Mouse (Mus musculus) C2C12 (cell line): Measurements from ENCODE around the gene Mturn.

Experiments used
- CTCF ChIP-seq: IDR thresholded peaks from one replicate; pipeline ENCODE4 v1.5.1; 2011; ENCODE audit not compliant: control insufficient read depth, insufficient read depth, insufficient read length
- MYOG ChIP-seq: IDR thresholded peaks from one replicate; pipeline ENCODE4 v1.6.1; 2011; ENCODE audit not compliant: control insufficient read depth, insufficient read length; ENCODE audit errors: extremely low read depth

DNA sequence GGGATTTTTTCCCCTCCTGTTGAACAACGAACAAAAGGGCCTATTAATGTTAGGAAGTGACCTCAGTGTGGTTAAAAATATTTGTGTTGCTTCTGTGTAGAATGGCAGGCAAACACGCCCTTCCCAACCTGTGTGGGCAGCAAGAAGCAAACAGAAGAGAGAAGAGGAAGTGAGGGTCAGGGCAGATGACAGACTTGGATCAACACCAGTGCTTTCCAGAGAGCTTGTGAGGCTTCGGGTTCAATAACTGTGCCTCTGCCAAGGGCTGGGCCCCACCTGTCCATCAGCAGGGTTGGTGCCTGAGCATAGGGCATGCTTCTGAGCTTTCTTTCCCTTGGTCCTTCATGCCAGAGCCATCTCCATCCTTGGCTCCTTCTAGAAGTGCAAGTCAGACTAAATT is 70.7 kb downstream of the Mturn start:
- TF ChIP-seq CTCF (no peak), MYOG (no peak)
